Mouse (Mus musculus) thymus, postnatal 0 days (tissue): ENCODE measurements around the gene Lsm7. TPM values are rescaled to one million over a fixed set of nuclear protein-coding genes. Genes with fewer than 3 reads are reported as not detected.
A peak's percentile ranks its signal among the peaks of the same experiment; 100 is the strongest.
"Not testable (repeated sequence)": the region's sequence is repeated elsewhere in the genome, so short reads cannot be mapped to it uniquely, and the experiment has no call there.

Experiments used
- DNase-seq: peaks from one replicate; pipeline ENCODE4 v3.0.0-alpha.2; 2015; ENCODE audit warnings: low spot score
- microRNA counts: library from miRNA; unstranded; fragments of <30 nt; microRNA quantifications from one replicate; lab custom pipeline; 2015
- microRNA-seq: library from miRNA; unstranded; fragments of <30 nt; microRNA quantifications from one replicate; pipeline ENCODE4, GENCODE M21; 2016; ENCODE audit warnings: borderline number of aligned reads
- polyA plus RNA-seq: library from polyadenylated mRNA; unstranded; fragments of >200 nt; fragmentation: Nextera tagmentation; extraction: Ambion mirVana; gene quantifications from 2 replicates; pipeline ENCODE4 v1.2.1, GENCODE M21; 2015

Lsm7 gene
- polyA plus RNA-seq, 1 experiment from 2014 or later = 340 TPM

DNA sequence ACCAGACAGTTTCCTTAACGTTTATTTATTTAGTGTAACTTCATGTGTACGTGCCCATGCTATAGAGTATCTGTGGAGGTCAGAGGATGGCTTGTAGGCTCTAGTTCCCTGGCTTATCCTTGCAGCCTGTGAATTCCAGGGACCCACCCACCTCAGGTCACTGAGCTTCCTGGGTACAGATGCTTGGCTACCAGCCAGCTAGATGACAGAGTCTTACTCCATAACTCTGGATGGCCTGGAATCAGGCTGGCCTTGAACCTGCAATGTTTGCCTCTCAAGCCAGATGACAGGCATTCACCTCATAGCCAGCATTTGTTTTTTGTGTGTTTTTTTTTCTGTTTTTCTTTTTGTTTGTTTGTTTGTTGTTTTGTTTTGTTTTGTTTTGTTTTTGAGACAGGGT, 37.8 kb downstream of the Lsm7 start:
- no peak for DNase-seq

DNA sequence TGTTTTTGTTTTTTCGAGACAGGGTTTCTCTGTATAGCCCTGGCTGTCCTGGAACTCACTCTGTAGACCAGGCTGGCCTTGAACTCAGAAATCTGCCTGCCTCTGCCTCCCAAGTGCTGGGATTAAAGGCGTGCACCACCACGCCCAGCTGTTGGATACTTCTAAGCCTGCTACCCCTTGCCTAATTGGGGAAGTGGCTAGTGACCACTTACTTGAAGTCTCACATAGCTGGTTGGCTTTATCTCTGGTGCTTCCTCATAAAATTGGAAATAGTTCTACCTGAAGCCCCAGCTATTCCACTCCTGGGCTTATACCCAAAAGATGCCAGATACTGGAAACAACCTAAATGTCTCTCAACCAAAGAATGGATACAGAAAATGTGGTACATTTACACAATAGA, 38.7 kb downstream of the Lsm7 start:
- not testable (repeated sequence) for DNase-seq

DNA sequence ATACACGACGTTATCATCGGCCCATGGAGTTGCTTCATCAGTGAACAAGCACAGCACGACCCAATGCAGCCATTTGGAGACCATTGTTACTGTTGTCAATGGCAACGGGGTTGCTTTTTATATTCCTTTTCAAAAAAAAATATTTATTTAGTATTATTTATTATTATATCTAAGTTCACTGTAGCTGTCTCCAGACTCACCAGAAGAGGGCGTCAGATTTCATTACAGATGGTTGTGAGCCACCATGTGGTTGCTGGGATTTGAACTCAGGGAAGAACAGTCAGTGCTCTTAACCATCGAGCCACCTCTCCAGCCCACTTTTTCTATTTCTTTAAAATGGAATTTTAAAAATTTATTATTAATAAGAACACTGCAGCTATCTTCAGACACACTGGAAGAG, 40.2 kb downstream of the Lsm7 start:
- no peak for DNase-seq

DNA sequence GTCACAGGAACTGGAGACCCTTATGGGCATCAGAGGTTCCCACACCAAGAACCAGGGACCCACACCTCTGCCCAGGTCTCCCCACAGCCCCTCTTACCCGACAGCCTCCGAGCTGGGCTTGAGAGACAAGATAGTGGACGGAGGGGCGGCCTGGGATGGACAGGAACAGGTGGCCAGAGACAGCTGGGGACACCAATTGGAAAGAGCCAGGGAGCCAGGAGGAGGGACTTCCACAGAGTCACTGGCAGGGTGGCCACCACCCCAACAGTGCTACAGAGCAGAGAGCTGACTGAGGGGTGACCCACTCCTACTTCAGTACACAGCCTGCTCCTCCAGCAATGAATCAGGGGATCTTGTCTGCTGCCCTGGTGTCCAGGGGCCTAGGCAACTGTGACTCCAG, 41.6 kb downstream of the Lsm7 start, which contains the start of gene Jsrp1:
Jsrp1 (minus strand) TSS at position 133 of the 400 bp plus-strand sequence.
- DNase-seq = no peak

DNA sequence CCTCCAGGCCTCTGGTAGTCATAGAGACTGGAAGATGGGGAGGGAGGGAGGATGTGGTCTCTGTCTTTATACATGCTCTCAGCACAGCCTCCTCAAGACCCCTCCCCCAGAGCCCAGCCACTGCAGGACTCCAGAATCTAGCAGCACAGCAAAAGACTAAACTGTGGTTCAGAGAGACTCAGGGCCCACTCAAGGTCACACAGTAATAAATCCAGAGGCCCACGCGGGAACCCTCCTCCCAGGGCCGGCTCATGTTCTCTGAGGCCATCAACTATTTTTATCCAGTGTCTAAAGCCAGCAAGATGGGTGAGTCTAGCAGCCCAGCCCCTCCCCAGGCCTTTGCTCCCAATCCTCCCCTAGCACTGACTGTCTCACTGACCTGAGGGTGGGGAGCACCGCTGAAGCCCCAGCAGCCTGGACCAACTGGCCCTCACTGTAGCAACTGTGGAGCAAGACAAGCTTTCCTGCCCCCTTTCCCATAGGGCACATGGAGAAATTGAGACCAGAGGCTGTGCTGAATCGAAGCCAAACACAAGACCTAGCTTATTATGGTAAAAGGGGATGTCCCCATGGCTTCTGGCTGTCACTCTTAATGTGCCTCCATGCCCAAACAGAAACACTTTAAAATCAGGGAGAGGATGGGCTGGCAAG, 42.5 kb downstream of the Lsm7 start:
- DNase-seq = no peak

DNA sequence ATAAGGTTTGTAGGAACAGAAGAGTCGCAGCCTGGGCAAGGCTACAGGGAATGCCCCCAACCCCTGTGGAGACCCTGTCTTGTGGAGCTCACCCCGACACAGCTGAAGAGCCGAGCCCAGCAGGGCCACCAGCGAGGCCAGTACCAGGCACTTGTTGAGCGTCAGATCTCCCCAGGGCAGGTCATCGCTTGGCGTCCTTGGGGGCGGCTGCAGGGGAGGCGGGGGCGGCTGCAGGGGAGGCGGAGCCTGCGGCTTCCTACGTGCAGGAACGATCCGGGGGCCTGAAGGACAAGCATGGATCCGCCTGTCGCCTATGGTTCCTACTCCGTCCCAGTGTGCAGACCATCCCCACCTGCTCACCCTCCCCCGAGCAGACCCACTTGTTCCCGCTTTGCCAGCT, 44.9 kb downstream of the Lsm7 start:
- no peak for DNase-seq

DNA sequence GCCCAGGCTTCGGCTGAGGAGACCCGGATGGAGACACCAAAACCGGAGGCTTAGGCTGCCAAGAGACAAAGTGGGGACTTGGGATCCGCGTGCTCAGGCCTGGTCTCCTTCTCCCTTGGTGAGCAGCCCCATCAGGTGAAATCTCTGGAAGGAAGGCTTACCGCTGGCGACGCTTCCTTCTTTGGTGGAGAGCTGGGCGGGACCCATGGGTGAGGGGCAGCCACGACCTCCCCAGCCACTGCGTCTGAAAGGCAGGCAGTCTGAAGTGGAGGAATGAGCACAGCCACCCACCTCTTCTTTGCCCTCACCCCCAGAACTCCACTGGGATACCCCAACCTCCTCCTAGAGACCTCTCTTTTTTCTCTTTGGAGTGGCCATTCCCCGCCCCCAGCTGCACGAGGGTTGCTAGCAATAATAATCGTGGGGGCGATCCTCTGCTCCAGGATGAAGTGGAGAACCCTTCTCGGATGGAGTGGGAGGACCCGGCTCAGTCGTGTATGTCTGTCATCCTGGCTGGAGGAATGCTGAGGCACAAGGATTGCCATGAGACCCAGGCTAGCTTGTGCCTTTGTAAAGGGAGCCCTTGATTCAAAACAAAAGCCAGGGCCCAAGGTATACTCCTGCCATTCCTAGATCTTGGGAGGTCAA, 45.9 kb downstream of the Lsm7 start:
- no peak for DNase-seq

DNA sequence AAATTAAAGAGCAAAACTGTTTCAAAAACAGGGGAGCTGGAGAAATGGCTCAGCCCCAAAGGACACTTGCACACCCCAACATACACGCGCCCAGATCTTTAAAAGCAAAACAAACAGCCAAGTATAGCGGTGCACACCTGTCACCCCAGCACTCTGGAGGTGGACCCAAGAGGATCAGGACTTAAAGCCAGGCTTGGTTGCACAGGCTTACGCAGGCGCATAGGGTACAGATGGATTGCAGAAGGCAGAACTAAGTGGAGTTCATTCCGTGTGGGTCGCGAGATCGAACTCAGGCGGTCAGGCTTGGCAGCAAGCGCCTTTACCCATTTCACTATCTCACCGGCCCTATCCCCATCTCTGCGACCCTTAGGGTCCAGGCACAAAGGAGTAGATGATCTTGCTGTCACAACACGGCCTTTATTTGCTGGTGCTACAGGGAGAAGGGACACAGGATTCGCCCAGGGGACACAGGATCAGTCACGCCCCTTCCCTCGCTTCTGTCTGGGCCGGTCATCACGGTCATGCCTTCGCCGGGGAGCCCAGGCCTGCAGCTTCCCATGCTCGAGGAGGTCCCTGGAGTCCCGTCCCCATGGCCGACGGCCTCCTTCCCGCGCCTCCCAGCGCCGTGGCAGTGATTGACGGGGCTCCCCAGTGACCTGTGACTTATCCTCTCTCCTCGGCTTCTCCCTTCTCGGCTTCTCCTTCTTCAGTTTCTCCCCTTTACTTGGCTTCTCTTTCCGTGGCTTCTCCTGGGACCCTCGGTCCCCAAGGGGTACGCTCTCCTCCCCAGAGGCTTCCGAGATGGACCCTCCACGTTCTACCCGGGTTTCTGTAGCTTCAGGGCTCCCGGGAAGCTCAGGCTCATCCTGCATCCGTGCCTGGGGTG, 46.7 kb downstream of the Lsm7 start:
- DNase-seq = no peak

DNA sequence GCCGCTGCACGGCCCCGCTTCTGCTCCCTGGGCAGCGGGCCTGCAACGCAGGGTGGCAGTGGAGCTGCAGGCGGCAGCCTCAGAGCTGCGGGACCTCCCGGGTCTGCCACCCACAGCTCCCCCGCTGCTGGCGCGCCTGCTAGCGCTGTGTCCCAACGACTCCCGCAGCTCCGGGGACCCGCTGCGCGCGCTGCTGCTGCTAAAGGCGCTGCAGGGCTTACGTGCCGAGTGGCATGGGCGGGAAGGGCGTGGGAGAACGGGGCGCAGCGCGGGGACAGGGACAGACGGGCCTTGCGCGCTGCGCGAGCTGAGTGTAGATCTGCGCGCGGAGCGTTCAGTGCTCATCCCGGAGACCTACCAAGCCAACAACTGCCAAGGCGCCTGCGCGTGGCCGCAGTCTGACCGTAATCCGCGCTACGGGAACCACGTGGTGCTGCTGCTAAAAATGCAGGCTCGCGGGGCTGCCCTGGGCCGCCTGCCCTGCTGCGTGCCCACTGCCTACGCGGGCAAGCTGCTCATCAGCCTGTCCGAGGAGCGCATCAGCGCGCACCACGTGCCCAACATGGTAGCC, 47.9 kb downstream of the Lsm7 start:
- peak; percentile 36 for DNase-seq

DNA sequence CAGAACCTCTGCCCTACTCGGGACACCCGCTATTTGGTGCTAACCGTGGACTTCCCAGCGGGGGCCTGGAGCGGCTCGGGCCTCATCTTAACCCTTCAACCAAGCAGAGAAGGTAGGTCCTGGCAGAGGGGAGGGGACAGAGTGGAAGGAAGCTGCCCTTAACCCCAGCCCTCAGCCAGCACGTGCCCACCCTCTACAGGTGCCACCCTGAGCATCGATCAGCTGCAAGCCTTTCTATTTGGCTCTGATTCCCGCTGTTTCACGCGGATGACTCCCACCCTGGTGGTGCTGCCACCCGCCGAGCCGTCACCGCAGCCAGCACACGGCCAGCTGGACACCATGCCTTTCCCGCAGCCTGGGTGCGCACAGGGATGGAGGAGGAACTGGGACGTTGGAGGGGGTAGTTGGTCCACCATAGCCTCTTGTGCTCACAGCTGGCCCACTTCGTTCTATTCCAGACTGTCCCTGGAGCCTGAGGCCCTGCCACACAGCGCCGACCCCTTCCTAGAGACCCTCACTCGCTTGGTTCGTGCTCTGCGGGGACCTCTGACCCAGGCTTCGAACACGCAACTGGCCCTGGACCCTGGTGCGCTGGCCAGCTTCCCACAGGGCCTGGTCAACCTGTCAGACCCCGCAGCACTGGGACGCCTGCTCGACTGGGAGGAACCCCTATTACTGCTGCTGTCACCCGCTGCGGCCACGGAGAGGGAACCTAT, 48.5 kb downstream of the Lsm7 start:
- DNase-seq = no peak

DNA sequence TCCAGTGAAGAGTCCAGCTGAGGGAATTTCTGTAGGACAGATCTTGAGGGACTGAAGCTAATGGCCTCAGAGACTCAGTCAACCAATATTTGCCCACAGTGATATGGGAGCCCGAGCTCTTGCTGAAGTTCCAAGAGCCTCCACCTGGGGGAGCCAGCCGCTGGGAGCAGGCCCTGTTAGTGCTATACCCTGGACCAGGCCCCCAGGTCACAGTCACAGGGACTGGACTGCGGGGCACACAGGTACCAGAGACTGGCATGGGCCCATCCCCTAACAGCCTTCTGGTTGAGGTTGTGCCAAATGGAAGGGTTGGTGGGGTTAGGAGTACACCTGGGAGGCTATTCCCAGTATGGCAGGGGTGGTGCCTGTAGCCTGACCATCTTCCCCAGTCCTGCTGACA, 49.1 kb downstream of the Lsm7 start:
- DNase-seq = peak; percentile 61

DNA sequence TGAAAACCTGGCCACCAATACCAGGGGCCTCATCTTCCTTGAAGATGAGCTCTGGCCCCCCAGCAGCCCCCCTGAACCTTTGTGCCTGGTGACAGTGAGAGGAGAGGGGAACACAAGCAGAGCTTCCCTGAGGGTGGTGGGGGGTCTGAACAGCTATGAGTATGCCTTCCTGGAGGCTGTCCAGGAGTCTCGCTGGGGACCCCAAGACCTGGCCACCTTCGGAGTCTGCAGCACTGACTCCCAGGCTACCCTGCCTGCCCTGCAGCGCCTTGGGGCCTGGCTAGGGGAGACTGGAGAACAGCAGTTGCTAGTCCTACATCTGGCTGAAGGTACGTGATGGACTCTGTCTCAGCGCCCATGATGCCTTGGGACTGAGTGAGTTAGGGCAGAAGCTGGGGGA, 49.7 kb downstream of the Lsm7 start:
- DNase-seq = no peak

DNA sequence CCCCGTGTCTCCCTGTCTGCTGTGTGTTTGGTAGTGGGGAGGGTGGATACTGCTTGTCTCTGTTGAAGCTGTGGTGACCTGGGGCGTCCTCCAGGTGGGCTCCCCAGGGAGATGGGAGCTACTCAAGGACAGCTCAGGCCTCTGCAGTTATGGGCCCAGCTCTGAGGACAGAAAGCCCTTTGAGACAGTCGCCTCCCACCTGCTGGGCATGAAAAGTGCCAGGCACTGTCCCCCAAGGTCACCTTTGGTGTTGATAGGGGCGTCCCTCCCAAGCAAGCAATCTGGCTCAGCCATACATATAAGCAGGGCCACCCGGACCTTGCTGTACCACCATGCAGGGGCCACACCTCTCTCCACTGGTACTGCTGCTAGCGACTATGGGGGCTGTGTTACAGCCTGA, 50.1 kb downstream of the Lsm7 start, which contains the start of gene Amh:
Amh (plus strand) TSS at position 328 of the 400 bp plus-strand sequence.
- no peak for DNase-seq

DNA sequence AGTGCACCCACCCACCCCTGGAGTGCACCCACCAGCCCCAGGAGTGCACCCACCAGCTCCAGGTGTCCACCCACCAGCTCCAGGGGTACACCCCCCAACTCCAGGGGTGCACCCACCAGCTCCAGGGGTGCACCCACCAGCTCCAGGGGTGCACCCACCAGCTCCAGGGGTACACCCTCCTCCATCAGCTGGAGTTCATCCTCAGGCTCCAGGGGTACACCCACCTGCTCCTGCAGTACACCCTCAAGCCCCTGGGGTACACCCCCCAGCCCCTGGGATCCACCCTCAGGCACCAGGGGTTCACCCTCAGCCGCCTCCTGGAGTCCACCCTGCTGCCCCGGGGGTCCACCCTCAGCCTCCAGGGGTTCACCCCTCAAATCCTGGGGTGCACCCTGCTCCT, 50.7 kb downstream of the Lsm7 start:
- no peak for DNase-seq

DNA sequence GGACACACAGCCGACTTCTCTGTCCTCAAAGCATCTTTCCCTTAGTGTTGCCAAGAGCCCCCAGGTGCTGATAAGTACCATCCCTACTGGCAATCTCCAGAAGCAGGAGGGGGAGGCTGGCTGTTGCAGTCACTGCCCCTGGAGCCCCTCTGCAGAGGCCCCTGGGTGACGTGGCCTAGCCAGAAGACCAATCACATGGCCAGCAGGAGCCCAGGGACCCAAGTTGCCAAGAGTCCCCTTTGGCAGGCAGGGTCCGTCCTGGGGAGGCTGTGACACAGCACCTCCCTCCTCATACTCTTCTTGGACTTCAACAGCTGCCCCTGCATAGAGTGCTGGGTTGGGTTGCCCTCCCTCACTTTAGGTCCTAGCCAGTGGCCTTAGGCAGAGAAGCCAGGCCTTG, 52.0 kb downstream of the Lsm7 start:
- DNase-seq = no peak

MicroRNA genes within 50 kb of the gene (microRNA counts, 519-probe panel; counts per million panel counts)
- 473 counts per million, percentile 71 among the panel's probes with 10 or more counts for microRNA mmu-miR-1982 (lab: Ali Mortazavi, UCI)

Small RNA genes within 50 kb of the gene (microRNA-seq; reads per million reads assigned to microRNA genes)
- 5.0 reads per million, percentile 5 among the genes with 10 or more reads in this experiment for gene Mir1982

Other genes with a start within 250 kb of the Lsm7 start
- 2.8 and 4.2 TPM in 2 replicates for gene Gm49322, start 249.2 kb downstream of the Lsm7 start, polyA plus RNA-seq
- gene Csnk1g2, start 232.4 kb downstream of the Lsm7 start, polyA plus RNA-seq = 153 and 160 TPM in 2 replicates
- 31.6 and 31.9 TPM in 2 replicates for gene Btbd2, start 198.1 kb downstream of the Lsm7 start, polyA plus RNA-seq
- gene Mknk2, start 177.1 kb downstream of the Lsm7 start, polyA plus RNA-seq = 119 and 125 TPM in 2 replicates
- 107 and 114 TPM in 2 replicates for gene Mob3a, start 153.2 kb downstream of the Lsm7 start, polyA plus RNA-seq
- gene Izumo4, start 153.0 kb downstream of the Lsm7 start, polyA plus RNA-seq = 17.8 and 20.1 TPM in 2 replicates
- gene Ap3d1, start 112.9 kb downstream of the Lsm7 start, polyA plus RNA-seq = 48.0 and 54.8 TPM in 2 replicates
- 10.5 and 15.0 TPM in 2 replicates for gene Dot1l, start 100.0 kb downstream of the Lsm7 start, polyA plus RNA-seq
- gene Sf3a2, start 57.0 kb downstream of the Lsm7 start, polyA plus RNA-seq = 62.7 and 80.3 TPM in 2 replicates
- gene Plekhj1, start 56.6 kb downstream of the Lsm7 start, polyA plus RNA-seq = 137 and 140 TPM in 2 replicates
- gene Amh, start 50.0 kb downstream of the Lsm7 start, polyA plus RNA-seq = 0.08 TPM in 2 replicates
- gene Jsrp1, start 41.7 kb downstream of the Lsm7 start, polyA plus RNA-seq = 0.15 and 0.29 TPM in 2 replicates
- 2,037 and 2,048 TPM in 2 replicates for gene Oaz1, start 28.6 kb downstream of the Lsm7 start, polyA plus RNA-seq
- 0.06 and 0.18 TPM in 2 replicates for gene Lingo3, start 11.2 kb downstream of the Lsm7 start, polyA plus RNA-seq
- gene Sppl2b, start 66 bp upstream of the Lsm7 start, polyA plus RNA-seq = 26.8 and 27.7 TPM in 2 replicates
- 0.08 and 0.09 TPM in 2 replicates for gene Tmprss9, start 16.6 kb upstream of the Lsm7 start, polyA plus RNA-seq
- gene Timm13, start 45.8 kb upstream of the Lsm7 start, polyA plus RNA-seq = 337 and 351 TPM in 2 replicates
- 28.0 and 28.5 TPM in 2 replicates for gene Lmnb2, start 63.0 kb upstream of the Lsm7 start, polyA plus RNA-seq
- gene Gadd45b, start 74.9 kb upstream of the Lsm7 start, polyA plus RNA-seq = 19.0 and 21.7 TPM in 2 replicates
- 1.5 and 1.8 TPM in 2 replicates for gene Gng7, start 159.7 kb upstream of the Lsm7 start, polyA plus RNA-seq
- 0.04 TPM in 1 of 2 replicates, not detected in the other for gene Diras1, start 170.5 kb upstream of the Lsm7 start, polyA plus RNA-seq
- gene Slc39a3, start 182.2 kb upstream of the Lsm7 start, polyA plus RNA-seq = 16.0 and 16.8 TPM in 2 replicates
- gene Sgta, start 205.0 kb upstream of the Lsm7 start, polyA plus RNA-seq = 120 and 127 TPM in 2 replicates
- 20.1 and 25.8 TPM in 2 replicates for gene Thop1, start 214.8 kb upstream of the Lsm7 start, polyA plus RNA-seq
- 0.24 and 0.53 TPM in 2 replicates for gene Creb3l3, start 243.7 kb upstream of the Lsm7 start, polyA plus RNA-seq